In the genomic region with DNA sequence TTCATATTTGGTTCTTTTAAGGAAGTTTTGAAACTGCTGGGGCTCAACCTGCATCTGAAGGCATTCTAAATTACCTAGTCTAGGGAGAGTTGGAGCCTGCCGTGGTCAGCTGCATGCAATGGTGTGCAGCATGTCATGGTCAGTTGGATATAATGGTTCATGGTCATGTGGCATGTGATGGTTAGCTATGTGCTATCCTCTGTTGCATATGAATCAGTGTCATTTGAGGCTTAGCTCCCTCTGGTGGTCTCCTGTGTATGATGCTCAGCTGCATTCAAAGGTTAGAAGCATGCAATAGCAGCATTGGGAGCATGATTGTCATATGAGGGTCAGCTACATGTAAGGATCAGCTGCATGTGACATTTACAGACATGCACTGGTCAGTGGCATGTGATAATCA, we compare ENCODE assay signal across 8 mouse cellular contexts.
A peak's percentile ranks its signal among the peaks of the same experiment; 100 is the strongest.
DNase-seq lines count a peak whose midpoint lies in the region; ATAC-seq and TF ChIP-seq lines count a peak whose summit lies in the region.
"Had no signal": no experiment of that assay in that cellular context is flagged by ENCODE, and none has a peak within 500 bp of the region (broad histone marks: within the 10 kb centered on the region; RNA-seq: fewer than 3 reads in every experiment).

No protein-coding gene starts in this region.

- 63% methylated on average over 1 of the region's 1 CpGs for WGBS in kidney, postnatal 0 days
- 78% methylated on average over 1 of the region's 1 CpGs for WGBS in midbrain, postnatal 0 days

- peak; percentile 75 for ATAC-seq in Patski
- peak; percentile 84 for ATAC-seq in kidney, postnatal 0 days (replicated peaks; ENCODE audit: low FRiP score, low read depth)
- no peak for ATAC-seq in midbrain, postnatal 0 days (ENCODE audit: low FRiP score)

- no peak overlapping the region for H3K9ac ChIP-seq in kidney, postnatal 0 days (ENCODE audit: low read depth, low read length)
- no peak overlapping the region for H3K9ac ChIP-seq in midbrain, postnatal 0 days (replicated peaks; ENCODE audit: low read length, poor library complexity, severe bottlenecking)
- H3K9ac ChIP-seq: embryonic facial prominence, embryonic 13.5 days had no signal

- DNase-seq in kidney, adult 11 months, result peak; percentile 41
- DNase-seq in kidney, adult 18-20 months, result no peak
- DNase-seq in Patski (ENCODE audit: low read depth, low spot score), result no peak
- peak; percentile 52 for DNase-seq in kidney, postnatal 0 days (ENCODE audit: low spot score)
- peak; percentile 26 for DNase-seq in midbrain, postnatal 0 days (ENCODE audit: low spot score)
- DNase-seq in gastrocnemius, postnatal 36 days, result no peak

- CTCF ChIA-PET in Patski (lab: Charles Lee), result interaction anchor here (1.0 to 1.4 kb wide), 4 partner anchors 9 to 30 kb away, joined by 3 to 5 read pairs (median 4); no protein-coding TSS in a partner anchor

- no peak overlapping the region for H3K4me3 ChIP-seq in E14TG2a.4 (replicated peaks; ENCODE audit: low read length)
- no peak overlapping the region for H3K4me3 ChIP-seq in kidney, postnatal 0 days (replicated peaks; ENCODE audit: low read depth, low read length)
- H3K4me3 ChIP-seq in midbrain, postnatal 0 days (ENCODE audit: low read depth, low read length), result no peak overlapping the region
- H3K4me3 ChIP-seq: embryonic facial prominence, embryonic 13.5 days had no signal

- H3K27ac ChIP-seq in kidney, postnatal 0 days, result no peak overlapping the region
- no peak overlapping the region for H3K27ac ChIP-seq in midbrain, postnatal 0 days (ENCODE audit: low read depth, low read length)
- H3K27ac ChIP-seq: embryonic facial prominence, embryonic 13.5 days had no signal

- intact Hi-C loops in gastrocnemius, postnatal 36 days (cut with DNase I), result no loop called here

- H3K36me3 ChIP-seq in E14TG2a.4 (ENCODE audit: insufficient read depth, low read length), result no peaks in the 10 kb centered on the region
- no peaks in the 10 kb centered on the region for H3K36me3 ChIP-seq in kidney, postnatal 0 days (ENCODE audit: insufficient read depth, low read length)
- H3K36me3 ChIP-seq in midbrain, postnatal 0 days (ENCODE audit: insufficient read depth, low read length), result no peaks in the 10 kb centered on the region
- H3K36me3 ChIP-seq: embryonic facial prominence, embryonic 13.5 days had no signal

- H3K27me3 ChIP-seq in E14TG2a.4 (ENCODE audit: insufficient read depth, low read length) (no peaks in the 10 kb centered on the region), Patski (no peaks in the 10 kb centered on the region)
- H3K27me3 ChIP-seq in kidney, postnatal 0 days (ENCODE audit: insufficient read depth, low read length), result no peaks in the 10 kb centered on the region
- H3K27me3 ChIP-seq in midbrain, postnatal 0 days (ENCODE audit: insufficient read depth, low read length), result no peaks in the 10 kb centered on the region
- H3K27me3 ChIP-seq: embryonic facial prominence, embryonic 13.5 days had no signal

- POLR2A ChIA-PET in Patski (lab: Charles Lee), result no interaction called here

- TF ChIP-seq CTCF in E14TG2a.4 (conservative IDR thresholded peaks at IDR 0.05; ENCODE audit: low read length) (peak; percentile 27), Patski (IDR thresholded peaks at IDR 0.05) (peak; percentile 72)
- peak; percentile 77 for TF ChIP-seq CTCF in kidney, postnatal 0 days (IDR thresholded peaks at IDR 0.05; ENCODE audit: low read depth)
- peak; percentile 70 for TF ChIP-seq CTCF in midbrain, postnatal 0 days (IDR thresholded peaks at IDR 0.05)

- no peaks in the 10 kb centered on the region for H3K4me1 ChIP-seq in E14TG2a.4 (replicated peaks; ENCODE audit: low read depth, low read length)
- no peaks in the 10 kb centered on the region for H3K4me1 ChIP-seq in kidney, postnatal 0 days (replicated peaks; ENCODE audit: insufficient read depth, low read length)
- no peaks in the 10 kb centered on the region for H3K4me1 ChIP-seq in midbrain, postnatal 0 days (ENCODE audit: insufficient read depth, low read length)
- H3K4me1 ChIP-seq: embryonic facial prominence, embryonic 13.5 days had no signal

- no peaks in the 10 kb centered on the region for H3K9me3 ChIP-seq in E14TG2a.4 (ENCODE audit: low read length)
- H3K9me3 ChIP-seq in kidney, postnatal 0 days (replicated peaks; ENCODE audit: low read length), result no peaks in the 10 kb centered on the region
- H3K9me3 ChIP-seq in midbrain, postnatal 0 days (ENCODE audit: low read length), result no peaks in the 10 kb centered on the region
- H3K9me3 ChIP-seq: embryonic facial prominence, embryonic 13.5 days had no signal

- H3K4me2 ChIP-seq in kidney, postnatal 0 days (ENCODE audit: low read length), result no peak overlapping the region
- H3K4me2 ChIP-seq in midbrain, postnatal 0 days (ENCODE audit: low read depth, low read length, poor library complexity, severe bottlenecking), result no peak overlapping the region
- H3K4me2 ChIP-seq: embryonic facial prominence, embryonic 13.5 days had no signal

- in situ Hi-C loops in Patski (cut with MboI; ENCODE audit: low pct_unique_long_range_greater_than_20kb), result no loop called here

Comparison
In these comparisons a context has a peak if more than half of its experiments do, and no peak if none do; other contexts are left out.
1. DNase-seq: peak in kidney, adult 11 months (single experiment), kidney, postnatal 0 days (single experiment) and midbrain, postnatal 0 days (single experiment); none in kidney, adult 18-20 months (single experiment), Patski (single experiment) and gastrocnemius, postnatal 36 days (0 of 2).
2. CTCF ChIP-seq: peak in every context shown above with its lines; median percentile 77 in kidney, postnatal 0 days; 72 in Patski; 70 in midbrain, postnatal 0 days; 27 in E14TG2a.4.